Mouse (Mus musculus) adrenal gland, postnatal 10 days (tissue): ENCODE results near the gene Arl5b. TPM values are rescaled to one million over a fixed set of nuclear protein-coding genes. Genes with fewer than 3 reads are reported as not detected.

Experiments
- DNase-seq: peaks from one replicate; pipeline ENCODE4 v3.0.0; 2021; ENCODE audit warnings: mixed read lengths
- long read RNA-seq, 2 experiments: library from polyadenylated mRNA; stranded (forward); transcript quantifications; one replicate each; pipeline ENCODE4 v2.0.0; 2021
- total RNA-seq, 2 experiments: library from RNA; stranded (reverse); gene quantifications; 2 replicates each; pipeline ENCODE4 v1.2.3; 2021

Gene Arl5b
- total RNA-seq: 10 to 100 TPM; 24.9 to 31.9 TPM
- long read RNA-seq, experiment 1, full-length matches to known transcripts: 2 of 6 reads
- long read RNA-seq, experiment 1, partial matches to known transcripts: 0 of 6 reads
- long read RNA-seq, experiment 1, other reads (novel, unspliced or antisense): 4 of 6 reads
- long read RNA-seq, experiment 2: 0 reads

DNA sequence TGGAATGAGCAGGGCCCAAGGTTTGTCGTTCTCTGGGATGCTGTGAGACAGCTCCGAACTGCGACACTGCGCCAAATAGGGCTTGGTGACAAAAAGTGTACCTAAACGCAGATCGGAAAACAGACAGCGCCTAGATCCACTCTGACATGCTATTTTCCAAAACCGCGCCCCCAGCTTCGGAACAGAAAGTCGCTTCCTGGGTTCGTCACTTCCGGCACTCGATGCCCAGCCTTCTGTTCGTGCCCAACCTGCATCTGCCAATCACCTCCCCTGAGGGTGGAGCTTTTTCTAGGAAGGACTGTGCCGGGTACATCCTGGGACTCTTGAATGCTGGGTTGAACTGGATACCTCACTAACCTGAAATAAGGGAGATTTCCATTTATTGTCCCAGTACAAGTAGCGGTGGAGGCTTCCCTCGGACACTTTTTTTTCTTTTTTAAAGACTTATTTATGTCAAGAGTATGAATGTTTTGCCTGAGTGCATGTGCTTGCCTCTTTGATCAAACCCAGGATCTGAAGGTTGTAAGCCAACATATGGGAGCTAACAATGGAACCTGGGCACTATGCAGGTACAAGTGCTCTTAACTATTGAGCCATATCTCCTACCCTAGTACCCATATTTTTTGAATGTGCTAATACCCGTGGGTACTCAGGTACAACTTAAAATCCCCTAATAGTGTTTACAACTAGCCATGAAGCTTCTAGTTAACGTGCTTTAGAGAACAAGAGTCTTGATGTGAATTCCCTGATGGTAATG lies at the start of gene Arl5b:
Gene Arl5b, plus strand, starts transcription at position 279 of the 757 bp plus-strand sequence.
- peak; percentile 94 for DNase-seq

- DNase-seq: no peak
These were observed 41.7 kb upstream of the Arl5b start for GRCm38 (mm10) chr2:15007531-15007930.

GRCm38 (mm10) chr2:15008072-15008471 lies 41.1 kb upstream of the Arl5b start:
- no peak for DNase-seq

- no peak for DNase-seq
These were observed 22.4 kb upstream of the Arl5b start for GRCm38 (mm10) chr2:15026817-15027216.

GRCm38 (mm10) chr2:15027816-15028215 lies 21.4 kb upstream of the Arl5b start:
- DNase-seq: no peak

DNA sequence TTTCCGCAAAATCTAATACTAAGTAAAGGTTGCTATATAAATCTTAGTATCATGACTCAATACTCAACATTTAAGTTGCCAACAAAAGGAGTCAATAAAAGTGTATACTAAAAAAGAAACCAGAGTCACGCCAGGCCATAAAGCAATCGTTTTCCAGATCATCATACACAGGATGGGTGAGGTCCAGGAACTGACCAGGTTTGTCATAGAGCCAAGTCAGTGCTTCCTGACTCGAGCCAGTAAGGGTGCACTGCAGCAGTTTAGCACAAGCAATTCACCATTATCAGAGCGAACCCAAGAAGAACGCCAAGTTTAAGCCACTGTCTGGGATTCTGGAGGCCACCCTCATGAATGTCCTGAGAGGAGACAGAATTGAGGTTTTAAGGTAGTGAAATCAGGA lies 10.5 kb upstream of the Arl5b start:
- no peak for DNase-seq

DNA sequence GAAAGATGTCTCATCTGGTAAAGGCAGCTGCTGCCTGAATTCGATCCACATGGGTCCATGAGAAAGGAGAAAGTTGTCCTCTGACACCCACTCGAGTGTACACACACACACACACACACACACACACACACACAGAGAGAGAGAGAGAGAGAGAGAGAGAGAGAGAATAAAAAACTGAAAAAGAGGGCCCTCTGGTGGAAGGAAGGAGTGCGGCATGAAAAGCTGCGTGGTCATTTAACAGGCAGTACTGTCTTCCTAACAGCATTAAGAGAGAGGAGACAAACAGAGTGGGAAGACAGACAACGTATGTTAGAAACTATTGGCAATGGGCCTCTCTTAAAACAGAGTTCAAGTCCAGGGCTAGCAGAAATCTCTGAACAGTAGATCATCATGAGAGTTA lies 8.9 kb upstream of the Arl5b start:
- peak; percentile 19 for DNase-seq

GRCm38 (mm10) chr2:15054496-15054895 lies 5.3 kb downstream of the Arl5b start:
- DNase-seq: no peak

GRCm38 (mm10) chr2:15054945-15055637 lies 5.9 kb downstream of the Arl5b start, which contains the start of gene Nsun6:
Gene Nsun6 (minus strand): TSS chr2:15055069.
- DNase-seq: peak; percentile 99

- DNase-seq: no peak
These were observed 6.6 kb downstream of the Arl5b start for GRCm38 (mm10) chr2:15055741-15056151.

GRCm38 (mm10) chr2:15058227-15058626 lies 9.0 kb downstream of the Arl5b start:
- DNase-seq: no peak

DNA sequence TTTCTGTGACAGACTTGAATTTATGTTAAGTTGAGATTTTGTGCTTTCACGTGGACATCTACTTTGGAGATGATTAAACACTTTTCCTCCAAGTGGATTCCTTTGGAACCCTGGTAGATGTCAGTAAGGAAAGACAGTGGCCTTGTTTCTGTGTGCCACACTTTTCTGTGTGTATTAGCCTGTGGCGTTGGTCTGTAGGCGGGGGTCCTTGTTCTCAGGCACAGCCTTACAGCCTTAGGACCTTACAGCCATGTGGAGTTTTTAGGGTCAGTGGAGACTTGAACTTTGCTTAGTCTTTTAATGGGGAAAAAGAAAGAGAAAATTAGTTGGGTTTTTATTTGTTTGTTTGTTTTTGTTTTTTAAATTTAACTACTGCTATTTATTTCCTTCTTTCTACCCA lies 11.7 kb downstream of the Arl5b start:
- no peak for DNase-seq

DNA sequence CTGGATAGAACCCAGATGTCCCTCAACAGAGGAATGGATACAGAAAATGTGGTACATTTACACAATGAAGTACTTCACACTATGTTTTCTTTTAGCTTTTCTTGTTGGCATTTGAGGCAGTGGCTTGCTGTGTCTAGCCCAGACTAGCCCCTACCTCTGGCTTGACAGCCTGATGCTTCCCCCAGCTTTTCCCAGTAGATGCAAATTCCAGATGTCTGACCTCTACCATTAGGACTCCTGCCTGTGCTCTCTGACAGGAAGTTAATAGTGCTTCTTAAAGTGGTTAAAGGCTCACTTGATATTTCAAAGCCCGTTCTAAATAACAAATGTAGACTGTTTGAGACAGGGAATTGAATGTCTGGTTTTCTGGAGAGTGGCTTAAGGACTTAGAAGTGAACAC lies 14.6 kb downstream of the Arl5b start:
- DNase-seq: no peak

- no peak for DNase-seq
These were observed 15.4 kb downstream of the Arl5b start for GRCm38 (mm10) chr2:15064380-15065269.

- no peak for DNase-seq
These were observed 16.3 kb downstream of the Arl5b start for GRCm38 (mm10) chr2:15065447-15065846.

DNA sequence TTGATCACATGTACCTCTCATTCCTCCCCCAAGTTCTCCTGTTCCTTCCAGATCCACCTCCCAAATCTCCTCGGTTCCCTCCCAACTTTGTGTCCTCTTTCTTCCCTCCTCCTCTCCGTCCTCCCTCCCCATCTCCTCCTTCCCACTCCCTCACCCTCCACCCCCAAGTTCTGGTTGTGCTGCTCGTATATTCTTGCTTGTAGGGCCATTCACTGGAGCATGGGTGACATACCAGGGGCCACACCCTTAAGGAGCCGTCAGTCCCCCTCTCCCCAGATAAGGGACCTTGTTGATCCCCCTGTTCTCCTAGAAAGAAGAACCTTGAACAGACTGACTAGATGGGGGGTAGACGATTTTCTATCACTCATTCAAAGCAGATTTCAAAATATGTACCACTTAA lies 17.9 kb downstream of the Arl5b start:
- DNase-seq: no peak

GRCm38 (mm10) chr2:15083702-15084101 lies 34.5 kb downstream of the Arl5b start:
- no peak for DNase-seq

- DNase-seq: no peak
These were observed 38.1 kb downstream of the Arl5b start for GRCm38 (mm10) chr2:15087308-15087707.

- no peak for DNase-seq
These were observed 47.4 kb downstream of the Arl5b start for GRCm38 (mm10) chr2:15096514-15097090.

DNA sequence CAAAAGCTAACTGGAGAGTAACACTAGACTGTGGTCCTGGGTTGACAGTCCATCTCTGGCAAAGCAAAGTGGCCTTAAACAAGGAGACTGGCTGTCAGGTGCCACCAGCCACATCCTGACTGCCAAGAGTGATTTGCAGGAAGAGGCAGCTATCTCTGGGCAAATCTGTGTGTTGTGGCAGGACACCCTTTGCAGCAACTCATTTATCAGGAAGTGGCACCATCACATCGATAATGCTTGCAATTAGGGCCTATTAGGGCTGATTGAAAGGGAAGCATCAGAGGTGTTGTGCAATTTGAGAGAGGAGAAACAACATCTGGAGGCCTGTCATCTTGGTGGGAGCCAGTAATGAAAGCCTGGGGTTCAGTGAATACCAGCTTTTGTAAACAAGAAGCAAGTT lies 55.2 kb downstream of the Arl5b start:
- DNase-seq: no peak

- DNase-seq: no peak
These were observed 62.1 kb downstream of the Arl5b start for GRCm38 (mm10) chr2:15111290-15111689.
